36 mouse cellular contexts compared by ENCODE assay signal in the genomic region with DNA sequence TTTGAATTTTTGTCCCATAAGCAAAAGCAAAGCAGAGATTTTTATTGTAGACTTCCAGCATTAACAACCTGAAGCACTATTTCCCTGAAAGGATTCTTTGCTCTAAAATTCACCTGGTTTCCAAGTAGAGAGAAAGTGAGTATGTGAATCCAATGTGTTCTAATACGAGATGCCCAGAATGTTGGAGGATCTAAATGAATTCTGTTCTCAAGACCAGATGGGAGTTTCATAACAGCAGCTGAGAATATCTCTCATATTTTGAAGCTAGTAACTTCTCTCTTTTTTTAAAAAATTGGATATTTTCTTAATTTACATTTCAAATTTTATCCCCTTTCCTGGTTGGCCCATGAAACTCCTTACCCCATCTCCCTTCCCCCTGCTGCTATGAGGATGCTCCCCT. TPM values are rescaled to one million over a fixed set of nuclear protein-coding genes. Genes with fewer than 3 reads are reported as not detected.
A peak's percentile ranks its signal among the peaks of the same experiment; 100 is the strongest.
DNase-seq lines count a peak whose midpoint lies in the region; TF ChIP-seq lines count a peak whose summit lies in the region.
"Had no signal": no experiment of that assay in that cellular context is flagged by ENCODE, and none has a peak within 500 bp of the region (broad histone marks: within the 10 kb centered on the region; RNA-seq: fewer than 3 reads in every experiment).

No protein-coding gene starts in this region.

- TF ChIP-seq CTCF in cortical plate, adult 2 months (IDR thresholded peaks at IDR 0.05; ENCODE audit: extremely low read depth, insufficient read depth, low read length), result no peak

- no peaks in the 10 kb centered on the region for H3K4me1 ChIP-seq in cortical plate, adult 2 months (ENCODE audit: control insufficient read depth, insufficient read depth, low read length)
- H3K4me1 ChIP-seq: forebrain, embryonic 10.5 days; forebrain, embryonic 13.5 days; heart, embryonic 15.5 days; hindbrain, embryonic 10.5 days; hindbrain, embryonic 13.5 days had no signal

- TF ChIP-seq POLR2A in cortical plate, adult 2 months (IDR thresholded peaks at IDR 0.05; ENCODE audit: extremely low read depth, insufficient read depth, low read length), result no peak

- H3K4me3 ChIP-seq in cortical plate, adult 2 months (ENCODE audit: insufficient read depth, low read length), result no peak overlapping the region
- H3K4me3 ChIP-seq: forebrain, embryonic 10.5 days; forebrain, embryonic 13.5 days; gastrocnemius, adult 2 months; heart, embryonic 15.5 days; hindbrain, embryonic 10.5 days; hindbrain, embryonic 13.5 days had no signal

- H3K27ac ChIP-seq in cortical plate, adult 2 months (ENCODE audit: insufficient read depth, low read length), result 0 out of 2 replicates have a peak overlapping the region, but pooled peaks have one; percentile 77
- H3K27ac ChIP-seq: forebrain, embryonic 10.5 days; forebrain, embryonic 13.5 days; gastrocnemius, adult 2 months; heart, embryonic 15.5 days; hindbrain, embryonic 10.5 days; hindbrain, embryonic 13.5 days had no signal

- DNase-seq in frontal cortex, adult 2 months (ENCODE audit: extremely low spot score in 1 of 2, low spot score in 1 of 2), result peak; percentile 0 to 51
- DNase-seq in frontal cortex, postnatal 10 days (ENCODE audit: low spot score in 2 of 2), result no peak
- peak; percentile 21 for DNase-seq in layer of hippocampus, adult 9-10 months (ENCODE audit: low spot score)
- DNase-seq in layer of hippocampus, adult 8-10 months (ENCODE audit: low spot score in 2 of 2), result no peak
- DNase-seq in right cerebral cortex, adult 18-20 months, result peak; percentile 13
- no peak for DNase-seq in right cerebral cortex, postnatal 4 days
- DNase-seq in ovary, postnatal 10 days (ENCODE audit: low spot score), result no peak
- DNase-seq: adrenal gland, postnatal 10 days; adrenal gland, postnatal 36 days; B cell, adult 2 months; cerebellum, adult 11 months; cerebellum, adult 2 months; cerebellum, adult 9-11 months; cerebellum, postnatal 36 days; gastrocnemius, adult 2 months; gastrocnemius, postnatal 14 days; heart, adult 11 months; heart, postnatal 10 days; heart, postnatal 36 days had no signal

RNA-seq across cellular contexts. Expression of a gene that starts 0.4 kb away (rescaled TPM):
- not detected in 2 replicates for polyA plus RNA-seq in frontal cortex, adult 2 months (2012; rRNA removed)
- total RNA-seq in layer of hippocampus, adult 8-10 months (2022), result not detected
- polyA plus RNA-seq in cortical plate, adult 2 months (2012; rRNA removed), result not detected in 2 replicates
- total RNA-seq: adrenal gland, adult 18-20 months; adrenal gland, postnatal 10 days; adrenal gland, postnatal 36 days; CH12.LX; gastrocnemius, adult 2 months; gastrocnemius, postnatal 14 days; gastrocnemius, postnatal 4 days; heart, adult 8-10 months; heart, postnatal 10 days; heart, postnatal 36 days had no signal
- polyA plus RNA-seq: cerebellum, adult 2 months; embryonic facial prominence, embryonic 11.5 days; embryonic facial prominence, embryonic 14.5 days; forebrain, embryonic 10.5 days; forebrain, embryonic 13.5 days; forebrain, embryonic 16.5 days; G1E; heart, embryonic 11.5 days; heart, embryonic 15.5 days; hindbrain, embryonic 10.5 days; hindbrain, embryonic 13.5 days; hindbrain, embryonic 16.5 days; Patski had no signal

RNA-seq across cellular contexts. Expression of a gene that starts 15.7 kb away (rescaled TPM):
- not detected in 2 replicates for polyA plus RNA-seq in frontal cortex, adult 2 months (2012; rRNA removed)
- total RNA-seq in layer of hippocampus, adult 8-10 months (2022), result not detected
- not detected in 2 replicates for polyA plus RNA-seq in cortical plate, adult 2 months (2012; rRNA removed)
- total RNA-seq: adrenal gland, adult 18-20 months; adrenal gland, postnatal 10 days; adrenal gland, postnatal 36 days; CH12.LX; gastrocnemius, adult 2 months; gastrocnemius, postnatal 14 days; gastrocnemius, postnatal 4 days; heart, adult 8-10 months; heart, postnatal 10 days; heart, postnatal 36 days had no signal
- polyA plus RNA-seq: cerebellum, adult 2 months; embryonic facial prominence, embryonic 11.5 days; embryonic facial prominence, embryonic 14.5 days; forebrain, embryonic 10.5 days; forebrain, embryonic 13.5 days; forebrain, embryonic 16.5 days; G1E; heart, embryonic 11.5 days; heart, embryonic 15.5 days; hindbrain, embryonic 10.5 days; hindbrain, embryonic 13.5 days; hindbrain, embryonic 16.5 days; Patski had no signal

RNA-seq across cellular contexts. Expression of a gene that starts 35.3 kb away (rescaled TPM):
- polyA plus RNA-seq in frontal cortex, adult 2 months (2012; rRNA removed), result 0.11 TPM in 1 of 2 replicates, not detected in the other
- total RNA-seq in layer of hippocampus, adult 8-10 months (2022), result not detected
- not detected in 2 replicates for polyA plus RNA-seq in cortical plate, adult 2 months (2012; rRNA removed)
- total RNA-seq: adrenal gland, adult 18-20 months; adrenal gland, postnatal 10 days; adrenal gland, postnatal 36 days; CH12.LX; G1E; gastrocnemius, adult 2 months; gastrocnemius, postnatal 14 days; gastrocnemius, postnatal 4 days; heart, adult 8-10 months; heart, postnatal 10 days; heart, postnatal 36 days had no signal
- polyA plus RNA-seq: cerebellum, adult 2 months; embryonic facial prominence, embryonic 11.5 days; embryonic facial prominence, embryonic 14.5 days; forebrain, embryonic 10.5 days; forebrain, embryonic 13.5 days; forebrain, embryonic 16.5 days; G1E; heart, embryonic 11.5 days; heart, embryonic 15.5 days; hindbrain, embryonic 10.5 days; hindbrain, embryonic 13.5 days; hindbrain, embryonic 16.5 days; Patski had no signal

RNA-seq across cellular contexts. Expression of a gene that starts 36.6 kb away (rescaled TPM):
- not detected in 2 replicates for polyA plus RNA-seq in frontal cortex, adult 2 months (2012; rRNA removed)
- total RNA-seq in layer of hippocampus, adult 8-10 months (2022), result not detected
- not detected in 2 replicates for polyA plus RNA-seq in cortical plate, adult 2 months (2012; rRNA removed)
- total RNA-seq: adrenal gland, adult 18-20 months; adrenal gland, postnatal 10 days; adrenal gland, postnatal 36 days; CH12.LX; gastrocnemius, adult 2 months; gastrocnemius, postnatal 14 days; gastrocnemius, postnatal 4 days; heart, adult 8-10 months; heart, postnatal 10 days; heart, postnatal 36 days had no signal
- polyA plus RNA-seq: cerebellum, adult 2 months; embryonic facial prominence, embryonic 11.5 days; embryonic facial prominence, embryonic 14.5 days; forebrain, embryonic 10.5 days; forebrain, embryonic 13.5 days; forebrain, embryonic 16.5 days; G1E; heart, embryonic 11.5 days; heart, embryonic 15.5 days; hindbrain, embryonic 10.5 days; hindbrain, embryonic 13.5 days; hindbrain, embryonic 16.5 days; Patski had no signal

RNA-seq across cellular contexts. Expression of a gene that starts 39.5 kb away (rescaled TPM):
- not detected in 2 replicates for polyA plus RNA-seq in frontal cortex, adult 2 months (2012; rRNA removed)
- not detected for total RNA-seq in layer of hippocampus, adult 8-10 months (2022)
- polyA plus RNA-seq in cortical plate, adult 2 months (2012; rRNA removed), result not detected in 2 replicates
- total RNA-seq: adrenal gland, adult 18-20 months; adrenal gland, postnatal 10 days; adrenal gland, postnatal 36 days; CH12.LX; G1E; gastrocnemius, adult 2 months; gastrocnemius, postnatal 14 days; gastrocnemius, postnatal 4 days; heart, adult 8-10 months; heart, postnatal 10 days; heart, postnatal 36 days had no signal
- polyA plus RNA-seq: cerebellum, adult 2 months; embryonic facial prominence, embryonic 11.5 days; embryonic facial prominence, embryonic 14.5 days; forebrain, embryonic 10.5 days; forebrain, embryonic 13.5 days; forebrain, embryonic 16.5 days; G1E; heart, embryonic 11.5 days; heart, embryonic 15.5 days; hindbrain, embryonic 10.5 days; hindbrain, embryonic 13.5 days; hindbrain, embryonic 16.5 days; Patski had no signal

Comparison
In these comparisons a context has a peak if more than half of its experiments do, and no peak if none do; other contexts are left out.
1. DNase-seq: peak in frontal cortex, adult 2 months (2 of 2), layer of hippocampus, adult 9-10 months (single experiment) and right cerebral cortex, adult 18-20 months (single experiment); none in frontal cortex, postnatal 10 days (0 of 2), layer of hippocampus, adult 8-10 months (0 of 2), right cerebral cortex, postnatal 4 days (single experiment) and ovary, postnatal 10 days (single experiment).